Comparison of ENCODE assay signal across 23 mouse cellular contexts in the genomic region with DNA sequence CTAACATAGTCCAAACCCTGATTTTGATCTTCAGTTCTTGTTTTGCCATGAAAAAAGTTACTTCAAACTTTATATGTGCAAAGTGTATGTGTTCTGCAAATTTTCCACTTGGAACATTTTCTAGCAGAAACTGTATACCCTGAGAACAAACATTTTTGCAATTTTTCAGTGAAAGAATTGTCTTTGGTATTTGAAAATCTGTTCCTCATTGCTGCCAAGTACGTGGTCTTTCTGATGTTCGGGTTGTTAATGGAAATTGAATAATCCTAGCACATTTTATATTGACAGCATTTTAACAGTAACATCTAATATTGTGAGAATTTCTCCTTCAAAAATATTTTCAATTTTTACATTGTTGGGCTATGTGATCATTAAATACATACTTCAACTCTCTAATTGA.
"Had no signal": no experiment of that assay in that cellular context is flagged by ENCODE, and none has a peak within 500 bp of the region (broad histone marks: within the 10 kb centered on the region; RNA-seq: fewer than 3 reads in every experiment).

No protein-coding gene starts in this region.

- DNase-seq: gastrocnemius, adult 2 months; gastrocnemius, postnatal 10 days; gastrocnemius, postnatal 25 days; heart, adult 18-20 months; heart, postnatal 10 days; heart, postnatal 4 days; kidney, adult 18-20 months; kidney, adult 8-10 months; kidney, postnatal 10 days; kidney, postnatal 25 days; kidney, postnatal 4 days; liver; liver, embryonic 13.5 days had no signal

- H3K27ac ChIP-seq: gastrocnemius, adult 2 months; heart, embryonic 10.5 days; hindbrain, embryonic 10.5 days; hindbrain, embryonic 12.5 days; hindbrain, embryonic 14.5 days; intestine, embryonic 15.5 days; left cerebral cortex, adult 2 months; limb, embryonic 10.5 days; limb, embryonic 12.5 days; liver, embryonic 13.5 days; liver, embryonic 15.5 days had no signal

- H3K4me3 ChIP-seq: gastrocnemius, adult 2 months; heart, embryonic 10.5 days; heart, embryonic 12.5 days; hindbrain, embryonic 10.5 days; hindbrain, embryonic 12.5 days; intestine, embryonic 15.5 days; left cerebral cortex, adult 2 months; limb, embryonic 10.5 days; limb, embryonic 12.5 days; liver, embryonic 13.5 days; liver, embryonic 15.5 days had no signal
